19 mouse cellular contexts compared by ENCODE assay signal in genomic region chr1:188833906-188834305, GRCm38 (mm10).
DNase-seq lines count a peak whose midpoint lies in the region; ATAC-seq lines count a peak whose summit lies in the region.
"Had no signal": no experiment of that assay in that cellular context is flagged by ENCODE, and none has a peak within 500 bp of the region (broad histone marks: within the 10 kb centered on the region; RNA-seq: fewer than 3 reads in every experiment).

No protein-coding gene starts in this region.

- peaks cover 5% of the 10 kb centered on the region; the same call in 1 of the 2 replicates for H3K4me1 ChIP-seq in neural tube, embryonic 11.5 days (ENCODE audit: control insufficient read depth, insufficient read depth, low read length)
- H3K4me1 ChIP-seq in hindbrain, embryonic 11.5 days (replicated peaks; ENCODE audit: control insufficient read depth, insufficient read depth, low read length), result no peaks in the 10 kb centered on the region
- H3K4me1 ChIP-seq in neural tube, embryonic 15.5 days, result peaks cover 12% of the 10 kb centered on the region

- no peak overlapping the region for H3K4me2 ChIP-seq in neural tube, embryonic 11.5 days (ENCODE audit: low read depth)
- no peak overlapping the region for H3K4me2 ChIP-seq in hindbrain, embryonic 11.5 days (replicated peaks; ENCODE audit: low read depth, low read length)
- H3K4me2 ChIP-seq in neural tube, embryonic 15.5 days, result peak overlapping the region; percentile 32
- H3K4me2 ChIP-seq: limb, embryonic 15.5 days had no signal

- no peaks in the 10 kb centered on the region for H3K36me3 ChIP-seq in neural tube, embryonic 11.5 days (ENCODE audit: control insufficient read depth, insufficient read depth, low read length)
- no peaks in the 10 kb centered on the region for H3K36me3 ChIP-seq in hindbrain, embryonic 11.5 days (ENCODE audit: control insufficient read depth, insufficient read depth, low read length)
- H3K36me3 ChIP-seq in neural tube, embryonic 15.5 days, result no peaks in the 10 kb centered on the region
- H3K36me3 ChIP-seq: limb, embryonic 15.5 days had no signal

- no peak overlapping the region for H3K27ac ChIP-seq in neural tube, embryonic 11.5 days (ENCODE audit: low read depth, low read length)
- no peak overlapping the region for H3K27ac ChIP-seq in hindbrain, embryonic 11.5 days (ENCODE audit: low read depth, low read length)
- H3K27ac ChIP-seq in neural tube, embryonic 15.5 days (replicated peaks), result no peak overlapping the region
- H3K27ac ChIP-seq: limb, embryonic 15.5 days had no signal

- H3K27me3 ChIP-seq in neural tube, embryonic 11.5 days (ENCODE audit: control insufficient read depth, insufficient read depth, low read length), result no peaks in the 10 kb centered on the region
- H3K27me3 ChIP-seq in hindbrain, embryonic 11.5 days (ENCODE audit: control insufficient read depth, insufficient read depth, low read length), result no peaks in the 10 kb centered on the region; the same call in 1 of the 2 replicates
- H3K27me3 ChIP-seq in neural tube, embryonic 15.5 days (replicated peaks), result no peaks in the 10 kb centered on the region
- H3K27me3 ChIP-seq: CH12.LX; limb, embryonic 15.5 days had no signal

- DNase-seq in neural tube, embryonic 11.5 days (ENCODE audit: low spot score), result no peak
- DNase-seq in neural tube, embryonic 10.5 days (ENCODE audit: extremely low spot score, low spot score), result no peak
- peak; percentile 28 for DNase-seq in hindbrain, embryonic 11.5 days (ENCODE audit: low spot score)
- peak; percentile 59 for DNase-seq in mesoderm, embryonic 11.5 days (ENCODE audit: low read depth, low spot score)
- no peak for DNase-seq in spleen, postnatal 4 days (ENCODE audit: low spot score in 2 of 2)
- no peak for DNase-seq in frontal cortex, postnatal 36 days (ENCODE audit: low spot score in 2 of 2)
- no peak for DNase-seq in heart, adult 9 months (ENCODE audit: low spot score in 2 of 2)
- DNase-seq: adrenal gland, postnatal 25 days; cerebellum, adult 8-10 months; gastrocnemius, postnatal 25 days; kidney, adult 11 months; kidney, postnatal 10 days; layer of hippocampus, postnatal 36 days; thymus, postnatal 25 days had no signal

- WGBS in neural tube, embryonic 11.5 days, result 13% methylated on average over 9 of the region's 9 CpGs
- WGBS in hindbrain, embryonic 11.5 days, result 6% methylated on average over 9 of the region's 9 CpGs
- 14% methylated on average over 9 of the region's 9 CpGs for WGBS in neural tube, embryonic 15.5 days

- ATAC-seq in neural tube, embryonic 11.5 days (ENCODE audit: insufficient read depth, low FRiP score, low TSS enrichment), result peak; percentile 48; the same call in 1 of the 2 replicates
- ATAC-seq in hindbrain, embryonic 11.5 days (ENCODE audit: low FRiP score), result 0 out of 2 replicates have a peak, but pooled peaks have one; percentile 33
- ATAC-seq in neural tube, embryonic 15.5 days (ENCODE audit: low FRiP score), result no peak
- ATAC-seq: forebrain, embryonic 14.5 days had no signal

- H3K4me3 ChIP-seq in neural tube, embryonic 11.5 days (ENCODE audit: low read depth, low read length), result no peak overlapping the region
- H3K4me3 ChIP-seq in hindbrain, embryonic 11.5 days (ENCODE audit: low read depth, low read length), result no peak overlapping the region
- H3K4me3 ChIP-seq in neural tube, embryonic 15.5 days (replicated peaks), result no peak overlapping the region
- H3K4me3 ChIP-seq: erythroblast, embryonic 14.5 days; limb, embryonic 15.5 days had no signal

- H3K9ac ChIP-seq in neural tube, embryonic 11.5 days (ENCODE audit: low read length), result no peak overlapping the region
- no peak overlapping the region for H3K9ac ChIP-seq in hindbrain, embryonic 11.5 days (ENCODE audit: low read depth, low read length)
- H3K9ac ChIP-seq in neural tube, embryonic 15.5 days (replicated peaks), result no peak overlapping the region
- H3K9ac ChIP-seq: limb, embryonic 15.5 days had no signal

- no peaks in the 10 kb centered on the region for H3K9me3 ChIP-seq in neural tube, embryonic 11.5 days (ENCODE audit: control insufficient read depth, low read length)
- no peaks in the 10 kb centered on the region for H3K9me3 ChIP-seq in hindbrain, embryonic 11.5 days (ENCODE audit: control insufficient read depth, low read length)
- no peaks in the 10 kb centered on the region for H3K9me3 ChIP-seq in neural tube, embryonic 15.5 days (replicated peaks)
- H3K9me3 ChIP-seq: limb, embryonic 15.5 days had no signal

Comparison
In these comparisons a context has a peak if more than half of its experiments do, and no peak if none do; other contexts are left out.
1. DNase-seq: peak in hindbrain, embryonic 11.5 days (single experiment) and mesoderm, embryonic 11.5 days (single experiment); none in neural tube, embryonic 11.5 days (single experiment), neural tube, embryonic 10.5 days (single experiment), spleen, postnatal 4 days (0 of 2), frontal cortex, postnatal 36 days (0 of 2) and heart, adult 9 months (0 of 2).